Mouse (Mus musculus): ENCODE results near the gene Mrfap1. TPM values are rescaled to one million over a fixed set of nuclear protein-coding genes. Genes with fewer than 3 reads are reported as not detected.

Gene Mrfap1
- polyA plus RNA-seq, 1 experiment from 2014 or later: 302 TPM

- 0 out of 2 replicates have a peak overlapping the region, but pooled peaks have one; percentile 3 for H3K9ac ChIP-seq
- no peak overlapping the region for H3K27ac ChIP-seq
- H3K36me3 ChIP-seq: peaks cover 3% of the 10 kb centered on the region; the same call in 1 of the 2 replicates
- H3K4me2 ChIP-seq: peak overlapping the region; percentile 98
- 88% methylated on average over 7 of the region's 7 CpGs for WGBS
- H3K4me3 ChIP-seq: peak overlapping the region; percentile 99
- H3K27me3 ChIP-seq: peaks cover 8% of the 10 kb centered on the region
- no peaks in the 10 kb centered on the region for H3K9me3 ChIP-seq
- H3K4me1 ChIP-seq (replicated peaks): peaks cover 19% of the 10 kb centered on the region
- no peak for ATAC-seq (ENCODE audit: low FRiP score)
Observed at GRCm38 (mm10) chr5:36747071-36747470, 49.5 kb downstream of the Mrfap1 start.

Other genes with a start within 250 kb of the Mrfap1 start
- 68.1 and 70.1 TPM in 2 replicates for gene Tbc1d14, start 203.5 kb downstream of the Mrfap1 start, polyA plus RNA-seq (2015; fragmentation: Nextera tagmentation; extraction: Ambion mirVana)
- gene D5Ertd579e, start 100.7 kb downstream of the Mrfap1 start, polyA plus RNA-seq (2015; fragmentation: Nextera tagmentation; extraction: Ambion mirVana): 33.6 and 34.6 TPM in 2 replicates
- 25.2 and 27.1 TPM in 2 replicates for gene Bloc1s4, start 48.1 kb downstream of the Mrfap1 start, polyA plus RNA-seq (2015; fragmentation: Nextera tagmentation; extraction: Ambion mirVana)
- 12.1 and 12.3 TPM in 2 replicates for gene Man2b2, start 33.9 kb upstream of the Mrfap1 start, polyA plus RNA-seq (2015; fragmentation: Nextera tagmentation; extraction: Ambion mirVana)
- 24.6 and 26.7 TPM in 2 replicates for gene Ppp2r2c, start 71.7 kb upstream of the Mrfap1 start, polyA plus RNA-seq (2015; fragmentation: Nextera tagmentation; extraction: Ambion mirVana)
- 5.0 and 6.0 TPM in 2 replicates for gene Wfs1, start 192.4 kb upstream of the Mrfap1 start, polyA plus RNA-seq (2015; fragmentation: Nextera tagmentation; extraction: Ambion mirVana)